Mouse (Mus musculus): ENCODE data around the gene Sema3g. TPM values are rescaled to one million over a fixed set of nuclear protein-coding genes. Genes with fewer than 3 reads are reported as not detected.

Gene Sema3g
- polyA plus RNA-seq, 1 experiment from 2014 or later, result 0.64 TPM

DNA sequence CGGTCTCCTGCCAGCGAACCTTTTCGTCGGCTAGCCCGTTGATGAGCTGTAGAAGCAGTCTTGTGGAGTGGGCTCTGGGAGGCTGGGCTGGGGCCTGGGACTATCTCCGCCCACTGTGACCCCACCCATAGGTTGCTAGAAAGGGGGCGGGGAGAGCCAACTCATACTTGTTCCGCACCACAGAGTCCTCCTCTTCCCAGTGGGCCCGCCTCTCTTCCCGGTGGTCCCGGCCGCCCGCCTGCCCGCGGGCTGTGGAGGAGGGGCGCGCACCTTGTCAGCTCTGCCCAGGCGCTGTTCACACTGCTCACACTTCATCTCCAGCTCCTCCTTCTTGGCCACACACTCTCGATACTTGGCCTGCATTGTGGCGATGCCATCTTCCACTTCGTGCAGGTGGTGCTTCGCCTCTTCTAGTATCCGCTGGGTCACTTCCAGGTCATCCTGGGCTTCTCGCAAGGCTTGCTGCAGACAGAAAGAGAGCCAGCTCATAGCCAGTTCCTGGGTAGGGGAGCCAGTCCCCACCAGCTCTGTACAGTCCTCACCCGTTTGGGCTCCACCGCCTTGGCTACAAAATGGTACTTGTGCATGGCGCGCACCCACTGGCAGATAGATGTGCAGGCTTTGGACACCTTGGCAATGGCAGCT, 51.9 kb downstream of the Sema3g start:
- H3K9ac ChIP-seq (ENCODE audit: low read depth, low read length), result peak overlapping the region; percentile 40; the same call in 1 of the 2 replicates
- no peaks in the 10 kb centered on the region for H3K27me3 ChIP-seq (ENCODE audit: control insufficient read depth, insufficient read depth, low read length)
- H3K4me1 ChIP-seq (ENCODE audit: control insufficient read depth, insufficient read depth, low read length), result peaks cover 14% of the 10 kb centered on the region
- peak overlapping the region; percentile 64 for H3K4me2 ChIP-seq (replicated peaks; ENCODE audit: low read depth, low read length)
- WGBS, result 15% methylated on average over 26 of the region's 28 CpGs
- H3K4me3 ChIP-seq (ENCODE audit: low read length), result peak overlapping the region; percentile 36
- ATAC-seq (ENCODE audit: low FRiP score, low TSS enrichment), result peak; percentile 92
- no peaks in the 10 kb centered on the region for H3K9me3 ChIP-seq (ENCODE audit: control insufficient read depth, low read length)
- H3K36me3 ChIP-seq (ENCODE audit: control insufficient read depth, insufficient read depth, low read length), result no peaks in the 10 kb centered on the region
- peak overlapping the region; percentile 65 for H3K27ac ChIP-seq (ENCODE audit: low read depth, low read length)

DNA sequence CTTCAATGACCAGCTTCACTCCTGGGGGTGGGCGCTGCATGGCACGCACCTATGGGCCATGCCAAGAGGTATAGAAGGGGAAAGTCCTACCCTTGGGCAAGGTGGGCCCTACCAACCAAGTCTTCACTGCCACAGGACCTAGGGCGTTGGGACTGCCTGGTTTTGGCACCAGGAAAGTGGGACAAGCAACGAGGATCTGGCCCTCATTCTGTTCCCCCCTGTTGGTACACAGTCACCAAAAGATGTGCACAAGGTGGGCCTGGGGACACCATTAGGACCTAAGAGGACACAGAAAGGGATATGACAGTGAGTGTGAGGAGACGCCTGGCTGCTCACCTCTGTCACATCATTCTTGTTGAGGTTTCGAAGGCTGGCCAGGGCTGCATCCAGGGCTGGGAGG, 53.5 kb downstream of the Sema3g start:
- H3K27me3 ChIP-seq (ENCODE audit: control insufficient read depth, insufficient read depth, low read length), result no peaks in the 10 kb centered on the region
- H3K4me2 ChIP-seq (replicated peaks; ENCODE audit: low read depth, low read length), result no peak overlapping the region
- 91% methylated on average over 6 of the region's 6 CpGs for WGBS
- no peak overlapping the region for H3K27ac ChIP-seq (ENCODE audit: low read depth, low read length)
- H3K36me3 ChIP-seq (ENCODE audit: control insufficient read depth, insufficient read depth, low read length), result no peaks in the 10 kb centered on the region
- peaks cover 14% of the 10 kb centered on the region for H3K4me1 ChIP-seq (ENCODE audit: control insufficient read depth, insufficient read depth, low read length)
- no peak for ATAC-seq (ENCODE audit: low FRiP score, low TSS enrichment)
- H3K4me3 ChIP-seq (ENCODE audit: low read length), result no peak overlapping the region
- no peak overlapping the region for H3K9ac ChIP-seq (ENCODE audit: low read depth, low read length)
- H3K9me3 ChIP-seq (ENCODE audit: control insufficient read depth, low read length), result no peaks in the 10 kb centered on the region

GRCm38 (mm10) chr14:31272164-31272563, 54.5 kb downstream of the Sema3g start:
- H3K36me3 ChIP-seq (ENCODE audit: control insufficient read depth, insufficient read depth, low read length), result no peaks in the 10 kb centered on the region
- H3K4me1 ChIP-seq (ENCODE audit: control insufficient read depth, insufficient read depth, low read length), result peaks cover 14% of the 10 kb centered on the region
- no peaks in the 10 kb centered on the region for H3K9me3 ChIP-seq (ENCODE audit: control insufficient read depth, low read length)
- H3K9ac ChIP-seq (ENCODE audit: low read depth, low read length), result no peak overlapping the region
- no peak overlapping the region for H3K27ac ChIP-seq (ENCODE audit: low read depth, low read length)
- no peak overlapping the region for H3K4me3 ChIP-seq (ENCODE audit: low read length)
- WGBS, result 22% methylated on average over 7 of the region's 7 CpGs
- no peaks in the 10 kb centered on the region for H3K27me3 ChIP-seq (ENCODE audit: control insufficient read depth, insufficient read depth, low read length)
- H3K4me2 ChIP-seq (replicated peaks; ENCODE audit: low read depth, low read length), result no peak overlapping the region
- ATAC-seq (ENCODE audit: low FRiP score, low TSS enrichment), result no peak

Other genes starting within 250 kb of the Sema3g start
- 66.5 and 72.9 TPM in 2 replicates for gene Glt8d1, start 216.5 kb upstream of the Sema3g start, polyA plus RNA-seq (2014; fragmentation: Nextera tagmentation; extraction: Ambion mirVana)
- gene Spcs1, start 216.2 kb upstream of the Sema3g start, polyA plus RNA-seq (2014; fragmentation: Nextera tagmentation; extraction: Ambion mirVana), result 350 and 462 TPM in 2 replicates
- 104 and 116 TPM in 2 replicates for gene Pbrm1, start 198.7 kb upstream of the Sema3g start, polyA plus RNA-seq (2014; fragmentation: Nextera tagmentation; extraction: Ambion mirVana)
- 146 and 166 TPM in 2 replicates for gene Gnl3, start 198.7 kb upstream of the Sema3g start, polyA plus RNA-seq (2014; fragmentation: Nextera tagmentation; extraction: Ambion mirVana)
- gene Smim4, start 88.9 kb upstream of the Sema3g start, polyA plus RNA-seq (2014; fragmentation: Nextera tagmentation; extraction: Ambion mirVana), result 98.5 and 124 TPM in 2 replicates
- 377 and 517 TPM in 2 replicates for gene Nt5dc2, start 86.8 kb upstream of the Sema3g start, polyA plus RNA-seq (2014; fragmentation: Nextera tagmentation; extraction: Ambion mirVana)
- gene Stab1, start 49.2 kb upstream of the Sema3g start, polyA plus RNA-seq (2014; fragmentation: Nextera tagmentation; extraction: Ambion mirVana), result 39.8 and 41.1 TPM in 2 replicates
- 3.0 and 3.9 TPM in 2 replicates for gene Tnnc1, start 9.5 kb upstream of the Sema3g start, polyA plus RNA-seq (2014; fragmentation: Nextera tagmentation; extraction: Ambion mirVana)
- 259 and 375 TPM in 2 replicates for gene Nisch, start 914 bp upstream of the Sema3g start, polyA plus RNA-seq (2014; fragmentation: Nextera tagmentation; extraction: Ambion mirVana)
- gene Phf7, start 33.5 kb downstream of the Sema3g start, polyA plus RNA-seq (2014; fragmentation: Nextera tagmentation; extraction: Ambion mirVana), result 12.4 and 14.7 TPM in 2 replicates
- 60.0 and 90.3 TPM in 2 replicates for gene Bap1, start 33.6 kb downstream of the Sema3g start, polyA plus RNA-seq (2014; fragmentation: Nextera tagmentation; extraction: Ambion mirVana)
- gene Dnah1, start 106.0 kb downstream of the Sema3g start, polyA plus RNA-seq (2014; fragmentation: Nextera tagmentation; extraction: Ambion mirVana), result 5.5 and 9.0 TPM in 2 replicates
- gene Capn7, start 118.8 kb downstream of the Sema3g start, polyA plus RNA-seq (2014; fragmentation: Nextera tagmentation; extraction: Ambion mirVana), result 27.4 and 49.8 TPM in 2 replicates
- 6.7 and 14.3 TPM in 2 replicates for gene Sh3bp5, start 218.2 kb downstream of the Sema3g start, polyA plus RNA-seq (2014; fragmentation: Nextera tagmentation; extraction: Ambion mirVana)